Mouse (Mus musculus): ENCODE results near the gene Pir.

The Pir gene

DNA sequence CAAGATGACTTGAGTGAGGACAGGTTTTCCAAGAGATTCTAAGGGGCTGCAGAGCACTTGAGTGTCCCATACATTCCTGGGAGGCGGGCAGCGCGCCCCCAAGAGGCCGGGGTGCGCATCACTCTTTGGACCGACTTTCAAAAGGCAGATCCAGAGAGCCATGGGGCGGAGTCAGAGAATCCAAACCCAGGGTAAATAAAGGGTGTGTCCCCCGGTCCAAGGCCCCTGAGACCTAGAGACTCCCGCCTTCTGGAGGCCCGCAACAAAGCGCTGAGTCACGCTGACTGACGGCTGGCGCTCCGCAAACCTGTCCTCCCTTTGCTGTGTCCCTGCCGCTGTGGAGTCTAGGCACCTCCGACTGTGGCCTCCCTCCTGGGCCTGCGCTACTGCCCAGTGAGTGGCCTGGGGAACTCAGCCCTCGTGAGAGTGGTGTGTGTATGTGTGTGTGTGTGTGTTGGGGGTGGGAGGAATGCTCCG lies at the start of gene Pir:
Pir (plus strand) TSS at position 87 of the 477 bp plus-strand sequence.
- DNase-seq (ENCODE audit: low read depth, low spot score) = peak; percentile 48

DNA sequence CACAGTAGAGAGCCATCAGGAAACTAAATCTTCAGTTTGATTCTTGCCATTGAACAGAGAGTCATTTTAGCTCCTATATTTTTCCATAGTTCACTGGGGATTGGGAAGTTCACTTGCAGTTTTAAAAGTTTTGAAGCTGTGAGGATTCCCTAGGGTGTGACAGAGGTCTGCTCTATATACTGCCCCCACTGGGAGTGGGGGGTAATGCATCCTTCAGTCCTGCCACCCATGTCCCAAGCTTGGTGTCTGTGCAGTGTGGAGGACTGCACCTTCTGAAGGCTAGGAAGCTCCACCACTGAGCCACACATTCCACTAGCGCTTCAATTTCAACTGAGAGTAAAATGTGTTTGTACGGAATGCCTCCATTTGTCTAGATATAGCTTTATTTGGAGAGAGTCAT lies 47.2 kb upstream of the Pir start:
- no peak for DNase-seq (ENCODE audit: low read depth, low spot score)

DNA sequence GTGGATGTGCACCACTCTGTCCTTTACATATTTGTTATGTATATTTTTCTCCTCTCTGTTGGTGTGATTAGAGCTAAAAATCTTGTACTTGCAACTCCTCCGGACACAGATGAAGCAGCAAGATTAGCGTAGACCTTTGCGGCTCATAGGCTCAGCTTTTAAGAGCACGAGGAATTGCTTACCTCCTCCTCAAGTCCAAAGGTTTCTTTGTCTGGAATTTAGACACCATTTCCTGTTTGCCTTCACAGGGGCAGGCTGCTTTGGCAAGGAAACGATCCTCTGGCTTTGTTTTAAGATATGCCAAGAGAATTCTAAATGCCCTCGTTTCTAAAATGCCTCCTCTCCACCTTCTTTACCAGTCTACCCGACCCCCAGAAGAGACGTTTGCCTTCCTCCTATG lies 35.8 kb upstream of the Pir start:
- DNase-seq (ENCODE audit: low read depth, low spot score) = no peak

DNA sequence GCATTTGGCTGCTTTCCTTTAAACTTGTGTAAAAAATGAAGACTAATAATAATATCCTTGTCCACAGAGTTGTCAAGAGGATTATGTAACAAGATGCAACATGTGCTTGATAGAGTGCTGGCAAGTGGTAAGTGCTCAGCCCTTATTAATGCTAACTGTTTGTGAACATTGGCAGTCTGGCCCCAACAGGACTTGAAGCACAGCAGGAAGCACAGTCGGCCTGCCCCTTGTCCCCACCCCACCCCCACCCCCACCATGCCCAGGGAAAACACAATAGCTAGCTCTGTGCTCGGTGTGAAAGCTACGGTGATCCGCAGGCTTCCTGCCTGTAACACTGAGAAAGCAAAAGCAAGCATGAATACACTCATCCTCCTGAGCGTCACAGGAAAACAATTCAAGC lies 23.5 kb upstream of the Pir start:
- DNase-seq (ENCODE audit: low read depth, low spot score) = no peak

DNA sequence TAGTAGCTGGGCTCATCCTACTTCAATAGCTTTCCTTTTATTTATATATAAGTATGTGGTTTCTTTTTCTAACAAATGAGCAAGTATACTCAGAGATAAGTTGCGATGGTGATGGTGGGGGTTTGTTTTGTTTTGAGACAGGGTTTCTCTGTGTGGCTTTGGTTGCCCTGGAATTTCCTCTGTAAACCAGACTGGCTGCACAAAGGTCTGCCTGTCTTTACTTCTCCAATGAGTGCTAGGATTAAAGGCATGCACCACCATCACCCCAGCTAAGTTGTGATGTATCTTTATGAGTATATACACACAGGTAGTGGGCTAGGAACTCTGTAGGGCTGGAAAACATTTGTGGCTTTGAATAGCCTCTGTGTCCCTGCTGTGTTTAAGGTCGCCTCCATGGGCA lies 22.4 kb upstream of the Pir start:
- no peak for DNase-seq (ENCODE audit: low read depth, low spot score)

DNA sequence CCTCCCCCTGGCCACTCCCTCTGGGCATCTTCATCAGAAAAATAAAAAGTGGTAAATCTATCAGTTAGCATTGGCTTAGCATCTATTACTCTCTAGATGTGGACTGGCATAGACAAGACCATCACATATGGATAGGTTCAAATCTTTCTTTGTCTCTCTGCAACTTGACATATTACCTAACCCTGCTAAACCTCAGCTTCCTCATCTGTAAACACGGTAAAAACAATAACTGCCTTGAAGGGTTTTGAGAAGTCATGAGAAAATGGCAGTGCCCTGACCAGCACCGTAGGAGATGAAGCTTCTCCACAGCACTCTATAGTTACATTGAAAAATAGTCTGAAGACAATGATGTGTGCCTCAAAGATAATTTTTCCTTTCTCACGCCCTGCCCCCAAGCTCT lies 12.6 kb upstream of the Pir start:
- no peak for DNase-seq (ENCODE audit: low read depth, low spot score)

DNA sequence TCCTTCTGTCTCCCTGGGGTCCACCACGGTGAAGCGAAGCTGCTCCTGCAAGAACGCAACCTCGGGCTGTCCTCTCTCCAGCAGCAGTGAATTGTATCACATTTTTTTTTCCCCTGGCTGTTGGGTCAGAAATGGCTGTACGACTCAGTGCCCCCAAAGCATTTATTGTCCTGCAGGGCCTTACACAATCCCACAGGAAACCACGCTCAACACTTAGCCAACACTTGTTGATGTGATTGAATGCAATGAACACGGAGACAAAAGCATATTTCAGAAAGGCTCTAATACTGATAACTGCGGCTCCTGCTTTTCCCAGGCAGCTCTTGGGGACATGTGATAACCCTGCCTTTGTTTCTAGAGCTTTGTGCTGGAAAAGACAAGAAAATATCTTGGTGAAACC lies 11.1 kb upstream of the Pir start, which contains the start of gene Bmx:
Bmx (minus strand) TSS at position 137 of the 400 bp plus-strand sequence.
- no peak for DNase-seq (ENCODE audit: low read depth, low spot score)

DNA sequence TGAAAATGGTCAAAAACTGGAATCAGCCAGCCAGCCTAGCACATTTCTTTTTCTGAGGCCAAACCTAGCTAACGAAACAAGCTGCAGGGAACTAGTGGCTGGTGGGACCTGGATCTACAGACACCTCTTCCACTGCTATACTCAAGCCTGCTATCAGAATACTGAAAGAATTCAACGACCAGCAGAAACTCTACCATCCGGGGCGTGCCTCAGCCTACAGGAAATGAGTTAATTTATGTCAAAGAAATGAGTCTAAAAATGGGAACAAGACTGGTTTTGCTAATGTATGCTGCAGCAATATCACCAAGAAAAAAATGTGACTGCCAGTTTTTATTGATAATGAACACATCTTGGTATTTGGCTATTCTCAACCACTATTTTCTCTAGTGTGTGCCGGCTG lies 10.5 kb upstream of the Pir start:
- DNase-seq (ENCODE audit: low read depth, low spot score) = no peak

DNA sequence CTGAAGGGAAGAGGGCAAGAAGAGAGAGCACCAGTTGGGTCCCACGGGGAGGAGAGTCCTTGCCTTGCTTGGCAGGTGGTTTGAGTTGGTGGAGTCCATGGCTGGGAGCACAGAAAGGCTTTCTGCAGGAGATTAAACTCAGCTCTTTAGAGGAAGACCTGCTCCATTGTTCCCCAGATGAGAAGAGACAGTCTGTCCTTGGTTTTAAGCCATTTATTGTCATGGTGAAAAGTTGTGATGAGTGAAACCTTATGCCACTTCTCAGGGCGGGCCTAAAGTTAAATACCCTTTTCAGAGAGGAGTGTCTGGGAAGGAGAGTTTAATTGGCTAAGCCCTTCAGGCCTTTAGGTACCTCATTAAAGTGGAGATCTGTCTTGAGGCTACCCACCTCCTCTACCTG lies 6.9 kb upstream of the Pir start:
- DNase-seq (ENCODE audit: low read depth, low spot score) = no peak

DNA sequence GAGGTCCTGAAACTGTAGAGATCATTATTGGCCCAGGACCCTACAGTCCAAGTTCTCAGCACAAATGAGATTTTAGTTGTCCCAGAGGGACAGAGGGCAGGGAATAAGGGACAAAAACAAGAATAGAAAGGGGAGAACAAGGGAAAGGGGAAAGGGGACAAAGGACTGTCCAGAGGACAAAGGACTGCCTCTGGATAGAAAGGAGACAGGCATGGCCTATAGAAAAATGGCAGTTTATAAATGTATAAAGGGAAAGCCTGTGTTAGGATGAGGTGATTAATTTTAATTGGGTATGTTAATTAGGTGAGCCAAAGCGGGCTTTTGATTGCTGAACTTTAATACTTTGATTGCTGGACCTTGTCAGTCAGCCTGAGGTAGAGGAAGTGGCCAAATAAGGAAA lies 4.3 kb upstream of the Pir start:
- no peak for DNase-seq (ENCODE audit: low read depth, low spot score)

DNA sequence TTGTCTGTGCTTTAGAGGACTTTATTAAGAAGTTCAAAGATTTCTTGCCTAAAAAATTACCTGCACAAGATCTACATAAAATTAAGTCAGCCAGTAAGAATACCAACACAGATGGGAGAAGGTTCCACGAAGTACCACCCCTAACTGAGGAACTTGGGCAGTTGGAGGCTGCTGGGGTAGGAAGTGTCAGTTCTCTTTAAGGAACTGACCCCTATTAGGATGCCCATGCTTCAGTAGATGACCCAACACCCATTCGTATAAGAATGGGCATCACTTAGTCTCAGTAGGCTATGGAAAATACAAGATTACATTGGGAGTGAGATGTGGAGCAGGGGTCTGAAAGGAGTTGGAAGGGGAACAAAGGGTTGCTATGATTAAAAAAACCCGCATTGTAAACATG lies 1.4 kb downstream of the Pir start:
- no peak for DNase-seq (ENCODE audit: low read depth, low spot score)

DNA sequence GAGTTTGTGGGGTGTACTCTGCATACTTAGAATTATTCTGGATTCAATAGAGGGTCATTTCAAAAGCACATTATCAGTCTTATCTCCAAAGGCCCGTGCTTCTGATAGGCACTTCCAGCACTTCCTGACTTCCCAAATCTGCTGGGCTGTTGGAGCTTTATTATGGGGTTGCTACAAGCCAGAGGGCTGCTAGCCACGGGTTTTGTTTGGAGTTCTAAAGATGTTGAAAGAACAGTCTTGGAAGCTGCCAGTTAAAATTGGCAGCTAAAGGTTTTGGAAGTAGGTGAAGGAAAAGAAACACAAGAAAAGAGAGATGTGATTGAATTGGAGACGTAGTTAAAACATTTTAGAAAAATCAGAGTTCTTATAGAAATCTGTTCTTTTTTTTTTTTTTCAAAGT lies 6.4 kb downstream of the Pir start:
- DNase-seq (ENCODE audit: low read depth, low spot score) = peak; percentile 12

DNA sequence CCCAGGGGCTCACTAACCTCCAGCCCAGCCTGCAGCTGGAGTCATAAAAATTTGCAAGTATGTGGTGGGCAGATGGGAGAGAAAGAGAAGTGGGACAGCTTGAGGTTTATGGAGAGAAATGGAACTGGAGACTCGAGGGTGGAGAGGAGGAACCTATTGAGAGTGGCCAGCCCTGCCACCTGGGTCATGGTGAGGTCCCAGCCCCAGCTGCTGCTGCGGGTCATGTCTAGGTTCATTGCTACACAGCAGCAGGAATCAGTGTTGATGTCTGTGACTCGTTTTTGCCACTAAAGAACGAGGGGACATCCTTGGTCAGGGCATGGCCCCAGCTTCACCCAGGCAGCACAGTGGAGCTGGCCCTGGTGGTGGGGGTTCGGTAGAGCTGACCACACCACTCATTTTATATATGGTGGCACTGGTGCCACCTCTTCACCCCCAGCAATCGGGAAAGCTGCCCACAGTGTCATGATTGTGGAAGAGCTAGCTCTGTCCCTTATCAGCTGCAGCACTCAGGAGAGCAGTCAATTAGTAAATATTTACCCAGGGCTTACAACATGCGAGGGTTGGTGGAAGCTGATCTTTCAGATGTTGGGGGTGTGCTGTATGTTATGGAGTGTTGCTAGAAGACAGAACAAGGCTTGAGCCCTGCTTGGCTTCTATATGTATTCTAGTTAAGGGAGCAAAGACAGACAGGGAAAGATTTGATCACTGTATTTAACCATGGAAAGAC lies 11.9 kb downstream of the Pir start:
- DNase-seq (ENCODE audit: low read depth, low spot score) = no peak

DNA sequence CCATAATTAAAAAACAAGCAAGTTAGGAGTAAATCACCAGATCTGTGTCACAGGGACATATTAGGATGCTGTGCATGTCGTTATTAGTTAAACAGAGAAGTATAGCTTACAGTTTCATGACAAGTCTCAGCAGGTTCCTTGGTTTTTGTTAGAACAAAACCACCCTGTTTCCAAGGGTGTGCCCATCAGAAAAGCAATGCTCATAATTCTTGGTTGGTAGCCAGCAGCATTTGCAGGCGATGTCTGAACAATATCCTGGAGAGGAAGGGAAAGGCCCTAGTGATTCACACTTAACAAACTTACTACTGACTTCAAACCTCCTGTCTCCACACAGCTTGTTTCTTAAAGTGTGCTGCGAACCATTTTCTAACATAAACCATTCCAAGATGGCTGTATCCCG lies 14.6 kb downstream of the Pir start:
- DNase-seq (ENCODE audit: low read depth, low spot score) = no peak

DNA sequence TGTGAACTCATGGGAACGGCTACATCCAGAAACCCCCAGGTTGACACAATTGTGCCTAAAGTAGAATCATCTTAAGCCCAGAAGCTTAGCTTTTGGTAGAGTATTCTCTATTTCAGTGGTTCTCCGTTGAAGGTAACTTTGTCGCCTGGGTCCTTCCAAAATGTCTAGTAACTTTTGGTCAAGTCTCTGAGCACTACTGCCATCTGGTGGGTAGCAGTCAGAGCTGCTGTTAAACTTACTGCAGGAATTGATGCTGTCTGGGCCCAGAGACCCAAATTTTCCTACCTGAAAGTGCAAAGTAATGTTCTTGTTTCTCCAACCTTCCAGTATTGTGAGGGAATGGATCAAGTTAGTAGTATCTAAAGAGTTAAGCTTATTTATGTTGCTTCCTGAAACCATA lies 17.9 kb downstream of the Pir start:
- DNase-seq (ENCODE audit: low read depth, low spot score) = no peak

DNA sequence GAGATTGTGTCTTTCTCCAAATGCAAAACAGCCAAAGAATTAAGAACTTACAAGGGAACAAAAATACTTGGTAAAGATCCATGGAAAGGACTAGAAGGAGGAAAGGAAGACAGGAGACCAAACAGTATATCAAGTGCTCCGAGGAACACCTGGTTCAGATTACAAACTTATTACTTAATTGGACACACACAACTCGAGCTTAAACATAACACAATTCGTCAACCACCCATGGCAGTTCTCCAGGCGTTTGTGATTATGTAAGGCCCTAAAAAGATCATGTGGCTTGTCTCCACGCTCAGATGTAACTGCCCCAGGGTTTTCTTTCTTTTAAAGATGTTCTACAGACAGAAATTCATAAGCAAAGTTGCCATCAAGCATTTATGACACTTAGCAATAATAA lies 22.0 kb downstream of the Pir start:
- peak; percentile 45 for DNase-seq (ENCODE audit: low read depth, low spot score)

DNA sequence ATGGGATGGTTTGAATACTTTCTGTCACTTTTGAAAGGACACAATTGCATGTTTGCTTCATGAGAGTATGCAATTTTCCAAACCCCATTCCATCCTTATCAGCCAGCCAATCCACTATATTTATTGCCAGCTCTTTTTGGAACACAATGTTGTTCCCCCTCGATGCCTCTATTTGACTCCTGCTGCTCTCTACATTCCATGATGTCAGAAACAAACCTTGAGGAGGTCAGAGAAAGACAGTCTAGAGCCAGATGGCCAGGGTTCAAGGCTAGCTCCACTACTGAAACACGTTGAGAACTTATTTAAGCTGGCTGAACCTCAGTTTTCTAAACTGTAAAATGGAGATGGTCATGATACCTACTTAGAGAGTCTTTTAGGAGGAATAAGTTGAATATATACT lies 37.1 kb downstream of the Pir start:
- no peak for DNase-seq (ENCODE audit: low read depth, low spot score)

DNA sequence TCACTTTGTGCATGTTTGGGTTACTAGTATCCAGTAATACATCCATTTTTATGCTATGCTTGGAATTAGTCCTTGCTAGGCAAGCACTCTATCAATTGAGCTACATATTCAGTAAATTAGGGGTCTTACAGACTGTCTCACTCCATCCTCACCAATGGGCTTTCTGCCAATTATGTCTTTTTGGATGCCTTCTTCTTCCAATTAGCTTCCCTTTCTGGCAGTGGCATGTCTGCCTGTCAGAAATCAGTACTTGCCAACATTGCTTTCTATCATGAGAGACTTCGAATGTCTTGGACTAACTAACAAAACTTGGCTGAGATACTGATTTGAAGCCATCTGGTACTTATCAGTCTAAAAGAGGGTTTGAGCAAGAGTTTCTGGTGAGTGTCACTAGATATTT lies 44.7 kb downstream of the Pir start:
- no peak for DNase-seq (ENCODE audit: low read depth, low spot score)

DNA sequence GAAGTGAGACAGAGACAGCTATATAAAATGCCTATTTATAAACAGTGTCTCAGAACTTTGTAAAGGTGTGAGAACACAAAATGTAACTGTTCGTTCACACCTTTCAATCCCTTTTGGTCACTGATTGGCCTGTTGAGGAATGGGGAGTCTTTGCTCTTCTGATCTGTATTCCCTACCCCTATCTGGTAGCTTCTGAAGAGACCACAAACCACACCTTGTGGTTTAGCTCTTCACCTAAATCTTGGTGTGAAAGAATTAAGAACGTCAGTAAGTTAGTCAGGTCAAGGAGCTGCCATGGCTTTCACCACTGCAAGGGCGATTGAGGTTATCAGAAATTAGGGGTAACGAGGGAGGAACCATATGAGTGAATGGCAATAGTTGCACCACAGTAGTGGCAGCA lies 49.4 kb downstream of the Pir start:
- DNase-seq (ENCODE audit: low read depth, low spot score) = no peak

DNA sequence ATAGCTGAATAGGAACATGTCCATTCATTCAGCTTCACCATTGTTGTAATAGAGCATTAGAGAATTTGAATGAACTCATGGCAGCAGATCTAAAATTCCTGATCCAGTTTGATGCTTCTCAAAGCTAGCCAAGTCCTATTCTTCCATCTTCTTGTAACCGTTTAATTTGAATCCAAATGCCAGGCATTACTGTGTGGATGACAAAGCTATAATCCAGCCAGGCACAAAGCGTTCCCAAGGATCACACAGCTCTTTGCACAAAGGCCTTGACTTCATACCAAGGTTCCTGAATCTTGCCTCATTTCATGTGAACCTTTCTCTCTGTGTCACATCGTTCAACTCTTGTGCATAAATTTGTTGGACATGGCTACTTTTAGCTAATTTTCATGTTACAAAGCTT lies 50.9 kb downstream of the Pir start:
- DNase-seq (ENCODE audit: low read depth, low spot score) = peak; percentile 15

DNA sequence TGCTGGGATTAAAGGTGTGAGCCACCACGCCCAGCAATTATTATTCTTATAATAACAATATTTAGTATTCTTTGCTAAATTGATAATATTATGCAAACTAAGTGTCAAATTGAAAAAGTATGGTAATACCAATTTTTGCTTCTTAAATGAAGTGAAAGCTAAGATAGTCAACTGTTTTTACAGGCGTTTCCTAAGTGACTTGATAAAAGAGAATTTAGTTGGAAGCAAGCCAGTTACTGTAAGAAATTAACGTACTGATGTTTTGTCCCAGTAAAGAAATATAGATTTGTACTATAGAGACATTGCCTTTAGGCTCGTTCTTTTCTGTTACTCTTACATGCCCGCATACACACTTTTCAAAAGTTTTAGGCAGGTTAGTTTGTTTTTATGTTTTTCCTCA lies 53.3 kb downstream of the Pir start:
- no peak for DNase-seq (ENCODE audit: low read depth, low spot score)

DNA sequence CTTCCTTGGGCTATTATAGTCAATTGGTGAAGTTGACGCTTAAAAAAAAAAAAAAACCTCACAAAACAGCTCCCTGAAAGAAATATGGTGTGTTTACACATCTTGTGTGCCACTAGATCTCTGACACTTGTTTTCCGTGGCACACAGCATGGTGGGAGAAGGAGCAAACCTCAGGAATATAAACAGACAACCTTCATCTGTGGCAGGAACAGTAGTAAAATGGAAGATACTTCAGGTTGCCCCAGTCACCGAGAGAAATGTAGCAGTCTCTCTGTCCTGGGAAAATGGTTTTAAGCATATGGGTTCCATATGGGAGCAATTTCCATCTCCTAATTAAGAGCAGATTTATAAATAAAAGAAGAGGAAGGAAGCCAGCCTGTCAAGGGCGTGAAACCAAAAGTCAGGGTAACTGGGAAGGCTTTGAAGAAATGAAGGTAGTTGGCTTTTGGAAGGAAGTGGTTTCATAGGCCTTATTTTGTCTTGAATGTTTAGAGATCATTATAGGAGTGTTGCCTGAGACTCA lies 54.3 kb downstream of the Pir start:
- no peak for DNase-seq (ENCODE audit: low read depth, low spot score)

DNA sequence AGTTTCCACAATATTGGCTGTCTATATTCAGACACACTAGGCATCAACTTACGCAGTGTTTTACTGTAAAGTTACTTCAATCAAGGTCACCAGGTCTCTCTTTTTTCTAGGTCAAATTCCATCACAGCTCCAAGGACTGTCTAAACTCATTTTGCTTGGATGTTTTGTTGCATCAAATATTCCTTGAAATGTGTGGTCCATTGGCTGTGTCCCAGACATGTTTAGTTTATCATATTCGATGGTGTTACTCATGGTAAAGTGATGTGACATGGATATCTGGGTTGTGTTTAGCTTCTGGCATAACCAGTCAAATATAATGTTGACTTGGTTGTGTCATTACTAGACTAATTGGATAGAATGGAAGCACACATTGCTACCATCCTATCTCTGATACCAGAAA lies 61.2 kb downstream of the Pir start:
- DNase-seq (ENCODE audit: low read depth, low spot score) = no peak

DNA sequence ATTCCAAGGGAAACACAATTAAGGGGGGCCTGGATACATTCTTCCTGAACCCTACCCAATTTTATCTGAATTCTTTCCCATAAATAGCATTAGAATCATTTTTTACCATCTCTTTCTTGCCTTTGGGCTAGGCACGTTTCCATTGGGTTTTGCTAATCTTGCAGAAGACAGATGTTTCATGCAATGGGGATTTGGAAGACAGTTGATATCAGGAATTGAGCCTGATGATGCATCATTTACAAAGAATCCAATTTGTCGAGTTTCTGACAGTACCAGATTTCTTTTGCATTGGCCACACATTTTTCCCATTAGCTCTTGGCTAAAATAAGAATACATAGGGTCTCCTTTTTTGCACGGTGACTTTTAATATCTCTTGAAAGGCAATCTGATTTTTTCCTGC lies 61.6 kb downstream of the Pir start:
- DNase-seq (ENCODE audit: low read depth, low spot score) = no peak
